Mouse (Mus musculus): ENCODE data around the gene Eps8. TPM values are rescaled to one million over a fixed set of nuclear protein-coding genes. Genes with fewer than 3 reads are reported as not detected.

Gene Eps8
- total RNA-seq, 1 experiment from 2014 or later = 19.9 TPM

DNA sequence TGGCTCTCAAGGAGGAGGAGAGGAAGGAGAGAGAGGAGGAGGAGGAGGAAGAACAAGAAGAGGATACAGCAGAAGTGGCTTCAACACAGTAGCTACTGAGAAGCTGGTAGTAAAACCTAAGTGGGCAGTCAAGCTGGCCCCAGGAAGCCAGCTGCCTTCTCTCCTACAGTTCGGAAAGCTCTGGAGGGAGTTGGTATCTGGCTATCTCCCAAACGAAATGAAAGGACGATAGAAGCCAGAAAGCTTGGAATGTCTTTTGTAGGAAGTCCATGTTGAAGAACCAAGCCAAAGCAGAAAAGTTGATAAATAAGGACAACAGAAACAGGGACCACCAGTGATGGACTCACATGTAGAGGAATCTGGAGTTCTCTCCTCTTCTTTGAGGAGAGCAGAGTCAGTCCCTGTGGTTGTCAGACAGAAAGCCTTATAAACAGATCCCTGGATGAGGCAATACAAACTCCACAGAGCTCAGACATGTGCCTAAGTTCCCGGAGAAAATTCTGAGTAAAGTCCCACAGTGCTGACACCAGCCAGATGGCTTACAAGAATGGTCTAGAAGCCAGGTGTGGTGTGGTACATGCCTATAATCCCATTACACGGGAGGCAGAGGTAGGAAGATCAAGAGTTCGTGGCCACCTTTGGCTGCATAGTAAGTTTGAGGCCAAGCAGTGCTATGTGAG lies 73.2 kb downstream of the Eps8 start:
- no peak for ATAC-seq (ENCODE audit: extremely low read depth, insufficient number of reproducible peaks, low FRiP score, poor library complexity, severe bottlenecking)

DNA sequence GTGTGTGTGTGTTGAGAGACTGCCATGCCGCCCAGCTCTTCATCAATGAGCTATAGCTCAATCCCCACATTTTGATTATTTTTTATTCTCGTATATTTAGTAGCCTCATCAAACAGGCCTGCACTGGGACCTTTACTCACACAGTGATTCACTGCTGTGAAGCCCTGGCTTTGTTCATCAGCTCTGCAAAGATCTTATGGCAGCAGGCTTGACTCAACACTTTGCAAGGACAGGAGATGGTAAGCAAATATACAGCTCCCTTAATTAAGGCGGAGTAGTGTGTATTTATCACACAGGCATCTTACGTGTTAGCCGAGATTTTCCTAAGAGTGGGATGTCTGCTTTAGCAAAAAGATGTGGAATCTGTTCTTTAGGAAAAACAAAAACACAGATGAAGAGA lies 74.2 kb downstream of the Eps8 start:
- ATAC-seq (ENCODE audit: extremely low read depth, insufficient number of reproducible peaks, low FRiP score, poor library complexity, severe bottlenecking) = no peak

DNA sequence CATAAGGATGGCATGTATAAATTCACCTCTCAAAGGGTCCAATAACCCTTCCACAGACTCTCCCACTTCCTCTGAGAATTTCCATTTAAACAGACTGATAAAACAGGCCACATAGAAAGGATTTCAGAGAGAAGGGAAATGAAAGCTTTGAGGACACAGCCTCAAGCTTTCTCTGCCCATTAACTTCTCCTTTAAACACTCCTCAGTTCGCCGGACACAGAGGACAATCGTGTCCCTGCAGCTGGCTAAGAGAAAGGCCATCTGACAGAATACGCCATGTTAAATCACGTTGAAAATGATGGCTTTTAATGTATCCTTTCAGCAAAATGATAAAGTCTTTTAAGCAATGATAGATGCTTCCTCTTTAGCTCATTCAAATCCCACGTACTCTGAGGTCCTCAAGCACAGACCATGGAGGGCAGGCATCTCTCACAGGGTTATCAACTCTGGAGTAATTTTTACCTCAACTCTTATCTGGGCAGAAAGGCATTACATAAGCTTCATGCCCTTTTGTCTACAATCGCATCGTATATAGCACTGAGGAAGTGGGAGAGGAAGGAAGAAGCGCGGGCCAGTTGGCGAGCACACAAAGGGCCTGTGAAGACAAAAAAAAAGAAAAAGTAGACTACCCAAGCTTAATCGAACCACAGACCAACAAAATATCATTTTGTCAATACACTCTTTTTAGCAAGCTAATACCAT lies 77.9 kb downstream of the Eps8 start:
- ATAC-seq (ENCODE audit: extremely low read depth, insufficient number of reproducible peaks, low FRiP score, poor library complexity, severe bottlenecking) = no peak

DNA sequence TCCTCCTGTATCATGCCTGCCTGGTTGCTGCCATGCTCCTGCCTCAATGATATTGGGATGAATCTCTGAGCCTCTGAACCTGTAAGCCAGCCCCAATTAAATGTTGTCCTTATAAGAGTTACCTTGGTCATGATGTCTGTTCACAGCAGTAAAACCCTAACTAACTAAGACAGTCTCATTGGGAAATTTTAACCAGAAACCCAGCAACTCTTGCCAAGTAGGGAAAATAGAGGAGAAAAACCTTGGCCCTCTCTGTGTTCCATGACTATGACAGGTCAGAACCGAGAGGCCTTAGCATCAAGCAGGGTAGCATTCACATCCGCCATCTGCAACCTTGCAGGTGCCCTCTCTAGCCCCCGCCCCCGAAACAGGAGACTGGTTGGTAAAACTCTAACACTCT lies 78.6 kb downstream of the Eps8 start:
- ATAC-seq (ENCODE audit: extremely low read depth, insufficient number of reproducible peaks, low FRiP score, poor library complexity, severe bottlenecking) = no peak

DNA sequence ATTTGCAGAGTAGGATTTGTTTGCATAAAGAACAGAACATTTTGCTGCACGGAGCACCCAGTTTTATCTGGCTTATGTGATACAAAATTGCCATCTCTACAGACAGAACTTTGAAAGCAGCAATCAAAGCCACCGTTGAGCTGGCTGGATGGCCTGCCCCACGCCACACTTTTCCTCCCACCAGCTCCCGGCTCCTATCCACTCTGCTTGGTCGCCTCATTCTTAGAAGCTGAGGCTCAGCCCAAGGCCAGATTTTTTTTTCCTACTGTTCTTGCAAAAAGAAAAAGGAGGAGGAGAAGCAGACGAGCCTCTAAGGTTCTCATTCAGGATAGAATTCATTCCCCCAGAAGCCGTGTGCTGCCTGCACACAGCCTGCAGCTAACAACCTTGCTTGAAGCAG lies 80.8 kb downstream of the Eps8 start:
- no peak for ATAC-seq (ENCODE audit: extremely low read depth, insufficient number of reproducible peaks, low FRiP score, poor library complexity, severe bottlenecking)

DNA sequence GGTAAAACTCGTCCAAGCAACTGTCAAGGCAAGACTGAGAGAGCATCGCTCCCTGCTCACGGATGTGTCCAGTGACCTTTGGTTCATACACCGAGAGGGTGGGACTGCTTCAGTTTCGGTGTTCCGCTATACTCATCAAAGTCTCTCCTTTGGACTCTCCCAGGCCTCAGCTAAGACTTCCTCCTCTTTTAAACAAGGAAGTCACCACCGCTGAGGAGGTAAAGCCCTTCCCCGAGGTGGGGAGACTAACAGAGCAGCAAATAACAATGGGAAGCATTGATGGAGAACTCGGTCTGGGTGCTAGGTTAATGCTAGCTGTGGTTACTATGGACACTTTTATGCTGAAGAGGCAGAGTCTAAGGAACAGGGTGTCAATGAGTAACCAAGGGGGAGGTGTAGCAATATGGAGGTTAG lies 84.0 kb downstream of the Eps8 start:
- ATAC-seq (ENCODE audit: extremely low read depth, insufficient number of reproducible peaks, low FRiP score, poor library complexity, severe bottlenecking) = peak; percentile 37; the same call in 1 of the 2 replicates

DNA sequence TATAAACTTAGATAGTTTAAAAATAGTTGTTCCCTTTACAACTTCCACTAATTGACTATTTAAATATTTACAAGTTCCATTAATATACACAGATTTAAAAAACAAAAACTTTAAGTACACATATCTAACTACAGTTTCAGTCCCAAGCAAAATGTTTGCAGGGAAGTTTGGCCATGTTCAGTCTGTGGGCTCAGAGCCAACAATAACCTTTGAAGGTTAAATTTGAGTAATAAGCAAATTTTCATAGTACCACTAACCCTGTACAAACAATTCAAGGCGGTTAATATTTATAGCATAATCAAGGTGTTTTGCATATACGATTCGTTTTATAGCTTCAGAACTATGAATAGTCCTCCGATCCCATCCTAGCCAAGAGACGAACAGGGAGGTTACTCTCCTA lies 84.7 kb downstream of the Eps8 start:
- no peak for ATAC-seq (ENCODE audit: extremely low read depth, insufficient number of reproducible peaks, low FRiP score, poor library complexity, severe bottlenecking)

DNA sequence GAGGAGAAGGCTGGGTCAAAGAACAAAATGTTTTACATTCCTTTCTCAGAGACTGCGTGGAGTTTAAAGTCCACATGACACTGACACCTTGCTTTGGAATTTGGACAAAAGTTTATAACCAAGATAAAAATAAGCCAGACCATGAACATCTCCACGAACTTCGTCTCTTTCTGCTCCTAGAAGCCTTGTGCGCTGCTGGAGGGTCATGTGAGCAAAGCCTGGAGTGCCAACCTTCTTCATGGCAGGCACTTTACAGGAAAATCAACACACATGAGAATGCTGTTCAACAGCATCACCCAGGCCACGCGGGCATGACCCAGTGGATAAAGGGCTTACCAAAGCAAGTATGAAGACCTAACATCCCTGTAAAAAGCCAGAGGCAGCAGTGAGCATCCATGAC lies 85.6 kb downstream of the Eps8 start:
- ATAC-seq (ENCODE audit: extremely low read depth, insufficient number of reproducible peaks, low FRiP score, poor library complexity, severe bottlenecking) = no peak

DNA sequence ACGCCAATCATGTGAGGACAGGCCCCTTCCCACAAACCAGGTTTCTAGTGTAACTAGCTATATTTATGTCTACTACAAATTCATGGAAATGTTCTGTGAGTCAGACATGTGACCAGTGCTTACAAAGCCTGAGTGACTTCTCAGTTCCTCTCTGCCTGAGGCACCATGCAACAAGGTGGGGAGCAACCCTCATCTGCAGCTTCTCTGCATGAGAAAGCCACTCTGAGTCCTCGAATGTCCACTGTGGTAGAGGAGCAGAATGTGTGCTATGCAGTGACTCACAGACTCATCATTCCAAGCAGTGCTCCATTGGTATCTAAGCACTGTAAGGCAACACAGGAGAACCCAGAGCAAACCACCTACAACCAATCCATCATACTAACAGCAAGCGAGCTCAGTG lies 88.8 kb downstream of the Eps8 start:
- peak; percentile 62 for ATAC-seq (ENCODE audit: extremely low read depth, insufficient number of reproducible peaks, low FRiP score, poor library complexity, severe bottlenecking)

DNA sequence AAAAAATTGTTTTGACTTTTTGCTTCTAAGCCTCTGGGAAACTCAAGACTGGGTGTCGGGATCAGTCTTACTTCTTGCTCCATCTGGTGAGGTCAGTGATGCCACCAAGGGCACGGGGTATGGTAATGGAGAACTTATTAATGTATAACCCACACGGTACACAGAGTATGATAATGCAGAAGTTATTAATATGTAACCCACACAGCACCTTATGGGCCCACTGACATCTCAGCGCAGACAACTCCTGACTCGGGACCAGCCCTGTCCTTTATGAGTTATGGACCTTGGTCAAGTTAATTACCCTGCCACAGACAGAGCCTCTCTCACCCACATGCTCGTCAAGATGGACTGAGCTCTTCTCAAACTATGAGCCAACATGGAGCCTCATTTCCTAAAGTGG lies 89.2 kb downstream of the Eps8 start:
- no peak for ATAC-seq (ENCODE audit: extremely low read depth, insufficient number of reproducible peaks, low FRiP score, poor library complexity, severe bottlenecking)

DNA sequence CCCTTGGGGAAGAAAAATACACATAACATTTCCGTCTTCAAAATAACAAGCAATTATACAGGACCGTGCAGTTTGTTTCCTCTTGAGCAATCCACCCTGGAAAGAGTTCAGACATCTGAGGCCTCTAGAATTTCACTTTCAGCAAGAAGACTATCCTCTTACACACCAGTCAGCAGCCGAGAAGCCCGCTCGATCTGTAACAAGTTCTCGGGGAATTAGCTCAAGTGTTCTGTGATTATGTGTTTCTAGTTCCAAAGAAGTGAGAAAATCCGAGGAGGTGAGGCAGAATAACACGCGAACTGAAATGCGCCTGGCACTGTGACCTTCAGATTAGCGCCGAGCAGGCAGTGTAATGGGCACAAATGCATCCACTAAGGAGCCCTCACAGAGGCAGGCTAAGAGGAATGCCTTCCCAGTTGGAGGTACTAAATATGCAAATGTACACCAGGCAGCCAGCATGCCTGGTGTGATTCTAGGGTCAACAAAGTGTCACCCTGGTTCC lies 94.3 kb downstream of the Eps8 start:
- ATAC-seq (ENCODE audit: extremely low read depth, insufficient number of reproducible peaks, low FRiP score, poor library complexity, severe bottlenecking) = no peak

DNA sequence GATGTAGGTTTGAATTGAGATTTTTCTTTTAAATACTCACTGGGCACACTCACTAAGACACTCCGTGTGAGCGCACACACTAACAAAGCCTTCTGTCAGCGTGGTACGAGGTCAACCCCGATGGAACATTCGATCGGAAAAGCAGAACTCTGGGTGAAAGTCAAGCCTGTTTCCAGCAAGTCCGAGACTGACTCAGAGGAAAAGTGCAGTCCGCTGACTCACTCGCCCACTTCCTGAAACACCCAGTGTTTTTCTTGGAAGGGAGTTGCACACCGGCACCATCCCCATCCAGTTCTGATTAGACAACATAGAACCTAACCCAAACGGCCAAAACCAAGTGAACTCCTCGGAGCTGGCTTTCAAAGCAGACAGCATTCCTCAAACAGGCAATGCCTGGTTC lies 95.8 kb downstream of the Eps8 start:
- peak; percentile 79 for ATAC-seq (ENCODE audit: extremely low read depth, insufficient number of reproducible peaks, low FRiP score, poor library complexity, severe bottlenecking)

DNA sequence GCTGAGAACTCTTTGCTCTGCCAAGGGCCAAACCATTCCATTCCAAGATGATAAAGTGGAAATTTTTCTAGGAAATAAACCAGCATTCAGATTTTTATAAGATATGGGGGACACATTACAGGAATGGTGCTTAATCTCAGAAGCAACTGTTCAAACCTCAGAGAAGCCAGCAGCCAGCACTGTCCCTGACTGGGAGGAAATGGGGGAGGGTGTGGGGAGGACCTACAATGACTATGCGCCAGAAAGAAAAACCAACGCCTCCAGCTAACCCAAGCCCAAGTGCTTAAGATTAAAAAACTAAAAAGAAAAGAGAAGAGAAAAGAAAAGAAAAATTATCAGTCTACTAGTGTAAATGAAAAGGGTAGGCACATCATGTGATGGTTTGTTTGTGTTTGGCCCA lies 97.0 kb downstream of the Eps8 start:
- no peak for ATAC-seq (ENCODE audit: extremely low read depth, insufficient number of reproducible peaks, low FRiP score, poor library complexity, severe bottlenecking)

DNA sequence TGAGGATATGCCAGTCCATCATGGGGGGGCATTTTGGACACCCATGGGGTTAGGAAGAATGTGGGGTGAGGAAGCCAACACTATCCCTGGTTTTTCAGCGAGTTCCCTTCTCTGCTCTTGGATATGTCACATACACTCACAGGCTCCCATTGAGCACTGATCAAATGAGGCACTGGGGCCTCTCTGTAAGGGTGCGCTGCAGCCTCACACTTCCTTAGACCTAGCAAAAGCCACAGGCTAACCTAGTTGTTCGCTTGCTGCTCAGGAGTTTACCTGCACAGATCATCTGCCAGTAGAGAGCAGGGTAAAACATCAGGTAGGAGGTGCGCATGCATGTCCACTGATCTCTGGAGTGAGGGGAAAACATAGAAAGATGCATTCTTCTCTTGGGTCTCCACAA lies 97.5 kb downstream of the Eps8 start:
- ATAC-seq (ENCODE audit: extremely low read depth, insufficient number of reproducible peaks, low FRiP score, poor library complexity, severe bottlenecking) = no peak

DNA sequence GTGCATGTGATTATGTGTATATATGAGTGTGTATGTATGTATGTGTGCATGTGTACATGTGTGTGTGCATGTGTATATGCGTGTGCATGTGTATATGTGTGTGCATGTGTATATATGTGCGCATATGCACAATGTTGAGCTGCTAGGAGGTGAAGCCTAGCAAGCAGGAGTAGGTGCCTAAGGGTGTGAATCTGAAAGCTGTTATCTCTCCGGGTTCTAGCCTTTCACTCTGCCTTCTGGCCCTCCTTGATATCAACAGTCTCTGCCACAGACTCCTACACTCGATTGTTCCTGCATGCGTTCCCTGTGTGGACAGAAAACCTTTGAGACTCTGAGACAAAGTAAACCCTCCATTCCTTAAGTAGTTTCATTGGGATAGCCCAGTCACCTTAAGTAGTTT lies 98.0 kb downstream of the Eps8 start:
- ATAC-seq (ENCODE audit: extremely low read depth, insufficient number of reproducible peaks, low FRiP score, poor library complexity, severe bottlenecking) = no peak

DNA sequence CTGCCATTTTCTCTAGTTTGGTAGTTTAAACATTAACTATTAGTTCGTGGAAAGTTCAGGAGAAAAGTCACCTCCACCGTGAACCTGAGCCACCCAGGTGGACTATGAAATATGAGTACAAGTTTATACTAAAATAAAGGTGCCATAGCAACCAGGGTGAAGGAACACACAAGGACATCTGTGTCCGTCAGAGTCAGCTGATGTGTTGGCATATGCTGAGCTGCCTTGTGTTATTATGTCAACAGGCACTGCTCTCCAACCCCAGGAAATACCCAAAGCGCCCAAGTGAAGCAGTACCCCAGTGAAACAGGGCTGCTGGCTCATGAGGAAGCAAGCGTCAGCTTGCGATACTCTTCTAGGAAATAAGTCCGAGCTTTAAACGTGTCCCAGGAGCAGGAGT lies 104.5 kb downstream of the Eps8 start:
- no peak for ATAC-seq (ENCODE audit: extremely low read depth, insufficient number of reproducible peaks, low FRiP score, poor library complexity, severe bottlenecking)

DNA sequence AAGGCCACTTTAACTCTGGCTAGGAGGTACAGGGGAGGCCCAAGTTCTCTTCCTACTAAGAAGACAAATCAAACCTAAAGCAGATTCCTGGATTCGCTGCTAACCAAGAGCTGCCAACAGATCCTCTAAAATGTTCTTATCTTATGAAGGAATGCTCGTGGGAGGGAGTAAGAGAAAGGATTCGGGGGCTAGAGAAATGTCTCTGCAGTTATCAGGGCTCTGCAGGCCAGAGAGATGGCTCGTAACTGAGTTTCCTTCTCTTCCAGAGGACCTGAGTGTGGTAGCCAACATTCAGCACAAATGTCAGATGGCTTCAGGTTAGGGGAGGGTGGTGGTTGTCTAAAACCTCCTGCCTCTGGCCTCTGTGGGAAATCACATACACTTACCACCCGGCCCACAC lies 106.1 kb downstream of the Eps8 start:
- no peak for ATAC-seq (ENCODE audit: extremely low read depth, insufficient number of reproducible peaks, low FRiP score, poor library complexity, severe bottlenecking)

DNA sequence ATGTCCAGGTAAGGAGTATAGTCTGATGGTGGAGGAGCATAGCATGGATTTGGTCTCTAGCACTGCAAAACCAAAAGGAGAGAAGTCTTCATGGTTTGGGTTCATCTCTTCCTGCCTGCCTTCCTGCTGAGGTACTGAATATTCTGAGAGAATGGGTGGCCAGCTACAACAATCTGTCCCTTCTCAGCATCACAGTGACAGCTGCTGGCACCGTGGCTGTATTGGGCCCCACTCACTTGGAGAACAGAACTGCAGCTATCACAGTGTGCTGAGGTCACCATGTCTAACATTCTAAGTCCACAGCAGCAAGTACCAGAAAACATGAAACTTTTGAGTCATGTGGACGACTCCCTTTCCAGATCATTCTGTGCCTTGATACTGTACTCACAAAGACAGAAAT lies 107.1 kb downstream of the Eps8 start:
- ATAC-seq (ENCODE audit: extremely low read depth, insufficient number of reproducible peaks, low FRiP score, poor library complexity, severe bottlenecking) = no peak

DNA sequence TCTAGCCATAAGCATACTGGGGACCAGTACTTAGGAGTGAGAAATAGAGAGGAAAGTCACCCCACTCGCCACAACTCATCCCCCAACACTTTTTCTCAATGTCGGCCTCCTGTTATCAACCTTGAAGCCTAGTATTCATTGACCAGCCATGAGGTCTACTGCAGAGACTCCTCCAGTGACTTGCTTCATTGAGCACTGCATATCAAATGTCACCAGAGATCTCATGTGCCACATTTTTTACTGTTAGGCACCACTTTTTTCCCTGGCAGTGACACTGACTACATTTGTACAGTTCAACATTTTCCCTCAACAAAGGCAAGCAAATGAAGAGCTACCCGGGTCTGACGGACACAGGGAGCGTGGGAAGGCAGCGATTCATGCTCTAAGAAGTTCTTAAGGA lies 108.6 kb downstream of the Eps8 start:
- ATAC-seq (ENCODE audit: extremely low read depth, insufficient number of reproducible peaks, low FRiP score, poor library complexity, severe bottlenecking) = no peak

DNA sequence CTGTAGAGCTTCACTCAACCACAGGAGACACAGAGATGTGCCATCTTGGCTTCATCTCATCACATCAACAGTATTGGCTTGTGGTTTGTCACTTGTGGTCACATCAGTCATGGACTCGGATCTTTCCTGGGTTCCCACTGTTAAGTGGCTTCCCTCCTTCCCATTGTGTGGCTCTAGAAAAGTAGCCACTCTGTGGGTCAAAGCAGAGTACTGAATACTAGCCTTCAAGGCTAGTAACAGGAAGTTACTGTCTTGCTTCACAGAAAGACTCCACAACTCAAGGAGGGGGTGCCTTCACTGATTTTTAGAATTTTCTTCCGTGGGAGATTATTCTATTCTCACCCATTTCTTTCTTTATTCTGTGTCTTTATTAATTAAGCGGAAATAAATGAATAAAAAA lies 109.3 kb downstream of the Eps8 start:
- no peak for ATAC-seq (ENCODE audit: extremely low read depth, insufficient number of reproducible peaks, low FRiP score, poor library complexity, severe bottlenecking)

Measured in neutrophil, adult 5-6 weeks (primary cell).